Mouse (Mus musculus) limb, embryonic 12.5 days (tissue): Measurements from ENCODE around the gene Midn. TPM values are rescaled to one million over a fixed set of nuclear protein-coding genes. Genes with fewer than 3 reads are reported as not detected.
"Not testable (repeated sequence)": the region's sequence is repeated elsewhere in the genome, so short reads cannot be mapped to it uniquely, and the experiment has no call there.

Source experiments
- ATAC-seq: fragments of 200-750 bp; cut with Nextera tagmentation; 2 replicates; pipeline ENCODE4 v1.8.0; 2017; ENCODE audit warnings: low read depth, moderate TSS enrichment; ENCODE audit not compliant: insufficient number of reproducible peaks, insufficient read depth, low FRiP score, low TSS enrichment
- H3K27ac ChIP-seq: fragments of 300-500 bp; sonication (generic); 2 replicates; pipeline ENCODE4 v1.5.1; 2016; ENCODE audit warnings: mild to moderate bottlenecking, moderate library complexity
- H3K27me3 ChIP-seq: fragments of 300-500 bp; sonication (generic); 2 replicates; pipeline ENCODE4 v1.6.1; 2016; ENCODE audit warnings: mild to moderate bottlenecking, moderate library complexity
- H3K36me3 ChIP-seq: fragments of 300-500 bp; sonication (generic); 2 replicates; pipeline ENCODE4 v1.6.1; 2016; ENCODE audit warnings: mild to moderate bottlenecking, moderate library complexity
- H3K4me1 ChIP-seq: fragments of 300-500 bp; sonication (generic); replicated peaks from 2 replicates; pipeline ENCODE4 v1.6.1; 2016
- H3K4me2 ChIP-seq: fragments of 300-500 bp; sonication (generic); 2 replicates; pipeline ENCODE4 v1.6.1; 2016; ENCODE audit warnings: mild to moderate bottlenecking, moderate library complexity
- H3K4me3 ChIP-seq: fragments of 300-500 bp; sonication (generic); replicated peaks from 2 replicates; pipeline ENCODE4 v1.5.1; 2016; ENCODE audit warnings: mild to moderate bottlenecking
- H3K9ac ChIP-seq: fragments of 300-500 bp; sonication (generic); replicated peaks from 2 replicates; pipeline ENCODE4 v1.6.1; 2016; ENCODE audit warnings: mild to moderate bottlenecking, moderate library complexity
- H3K9me3 ChIP-seq: fragments of 300-500 bp; sonication (generic); 2 replicates; pipeline ENCODE4 v1.6.1; 2016; ENCODE audit warnings: mild to moderate bottlenecking, moderate library complexity
- WGBS: fragments of 180-500 bp; shearing (Covaris S2); methylation state at CpG from one replicate; pipeline ENCODE4 v1.1.7; 2016; 5-methylcytosine and 5-hydroxymethylcytosine counted together
- polyA plus RNA-seq: library from polyadenylated mRNA; unstranded; fragments of >200 nt; fragmentation: Nextera tagmentation; extraction: Ambion mirVana; gene quantifications from 2 replicates; pipeline ENCODE4 v1.2.1, GENCODE M21; 2016

The Midn gene
- polyA plus RNA-seq, 1 experiment from 2014 or later = 30.6 TPM

DNA sequence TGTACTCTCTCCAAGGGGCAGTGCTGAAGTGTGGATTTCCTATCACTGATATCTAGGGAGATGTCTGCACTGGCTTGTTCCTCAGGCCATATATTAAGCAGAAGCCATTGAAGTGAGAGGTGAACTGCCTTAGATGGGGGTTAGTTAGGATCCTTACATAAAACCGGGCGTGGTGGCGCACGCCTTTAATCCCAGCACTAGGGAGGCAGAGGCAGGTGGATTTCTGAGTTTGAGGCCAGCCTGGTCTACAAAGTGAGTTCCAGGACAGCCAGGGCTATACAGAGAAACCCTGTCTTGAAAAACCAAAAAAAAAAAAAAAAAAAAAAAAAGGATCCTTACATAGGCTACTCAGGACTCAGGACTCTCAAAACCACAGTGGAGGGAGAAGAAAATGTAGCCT, 18.1 kb downstream of the Midn start:
- peak overlapping the region; percentile 41 for H3K4me3 ChIP-seq
- 0 out of 2 replicates have a peak overlapping the region, but pooled peaks have one; percentile 89 for H3K4me2 ChIP-seq
- H3K4me1 ChIP-seq = peaks cover 66% of the 10 kb centered on the region
- not testable (repeated sequence) for H3K9me3 ChIP-seq, H3K27me3 ChIP-seq, H3K27ac ChIP-seq, ATAC-seq
- H3K36me3 ChIP-seq = peaks cover 15% of the 10 kb centered on the region
- 91% methylated on average over 4 of the region's 4 CpGs for WGBS
- H3K9ac ChIP-seq = 0 out of 2 replicates have a peak overlapping the region, but pooled peaks have one; percentile 57

DNA sequence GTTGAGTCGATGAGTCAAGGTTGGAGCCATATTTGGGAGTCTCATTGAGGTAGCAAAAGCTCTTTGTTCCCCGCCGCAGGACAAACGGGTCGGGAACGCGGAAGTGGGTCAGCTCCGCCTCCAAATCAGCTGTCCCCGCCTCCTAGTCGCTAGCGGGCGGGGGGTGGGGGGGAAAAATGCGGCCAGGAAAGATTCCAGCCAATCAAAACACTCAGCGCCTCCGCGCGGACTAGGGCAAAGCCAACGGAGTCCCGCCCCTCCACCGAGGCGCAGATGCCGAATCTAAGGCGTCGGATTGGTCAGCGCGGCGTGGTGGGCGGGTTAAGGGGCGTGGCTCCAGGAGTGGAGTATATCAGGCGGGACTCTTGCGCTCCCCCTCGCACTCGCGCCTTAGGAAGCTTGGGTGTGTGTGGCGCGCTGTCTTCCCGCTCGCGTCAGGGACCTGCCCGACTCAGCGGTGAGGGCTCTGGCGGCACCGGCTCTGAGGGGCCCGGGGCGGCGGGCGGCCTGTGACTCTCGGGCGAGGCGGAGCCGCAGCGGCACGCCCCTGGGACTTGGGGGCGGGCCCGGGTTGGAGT, 19.5 kb downstream of the Midn start:
- ATAC-seq = peak; percentile 86
- H3K4me3 ChIP-seq = peak overlapping the region; percentile 85
- WGBS = under 1% methylated on average over 55 of the region's 55 CpGs
- H3K9me3 ChIP-seq = no peaks in the 10 kb centered on the region
- H3K36me3 ChIP-seq = peaks cover 29% of the 10 kb centered on the region
- peaks cover 64% of the 10 kb centered on the region for H3K4me1 ChIP-seq
- peak overlapping the region; percentile 90 for H3K4me2 ChIP-seq
- H3K27ac ChIP-seq = peak overlapping the region; percentile 99
- H3K9ac ChIP-seq = peak overlapping the region; percentile 98
- H3K27me3 ChIP-seq = no peaks in the 10 kb centered on the region; the same call in 1 of the 2 replicates

DNA sequence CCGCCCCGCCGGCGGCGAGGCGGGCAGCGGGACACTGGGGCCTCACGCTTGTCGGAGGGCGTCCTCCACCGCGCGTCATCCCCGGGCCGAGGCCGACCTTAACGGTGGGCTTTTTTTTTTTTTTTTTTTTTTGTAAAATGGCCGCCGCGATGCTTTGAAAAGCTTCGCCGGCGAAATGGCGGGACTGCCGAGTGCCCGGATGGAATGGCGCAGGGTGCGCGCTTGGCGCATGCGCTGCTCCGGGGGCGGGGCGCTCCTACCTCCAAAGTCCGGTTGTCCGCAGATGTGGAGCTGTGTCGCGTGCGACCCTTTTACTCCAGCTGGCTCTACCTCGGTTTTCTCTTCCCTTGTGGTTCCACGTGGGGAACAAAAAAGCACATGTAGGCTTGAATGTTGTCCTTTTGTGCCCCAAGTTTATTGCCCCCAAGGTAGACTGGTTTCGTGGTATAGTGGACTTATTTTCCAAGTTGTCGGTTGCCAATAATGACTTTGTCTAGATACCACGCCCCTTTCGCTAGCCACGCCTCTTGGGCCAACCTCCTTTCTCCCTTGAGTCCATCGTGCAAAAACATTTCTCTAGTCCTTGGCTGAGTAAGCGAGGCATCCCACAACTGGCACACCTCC, 20.1 kb downstream of the Midn start:
- H3K36me3 ChIP-seq = peaks cover 29% of the 10 kb centered on the region
- under 1% methylated on average over 43 of the region's 48 CpGs for WGBS
- peaks cover 61% of the 10 kb centered on the region for H3K4me1 ChIP-seq
- no peaks in the 10 kb centered on the region; the same call in 1 of the 2 replicates for H3K27me3 ChIP-seq
- H3K27ac ChIP-seq = peak overlapping the region; percentile 99
- H3K9me3 ChIP-seq = no peaks in the 10 kb centered on the region
- H3K9ac ChIP-seq = peak overlapping the region; percentile 98
- peak; percentile 32; the same call in 1 of the 2 replicates for ATAC-seq
- H3K4me2 ChIP-seq = peak overlapping the region; percentile 90
- H3K4me3 ChIP-seq = peak overlapping the region; percentile 85

DNA sequence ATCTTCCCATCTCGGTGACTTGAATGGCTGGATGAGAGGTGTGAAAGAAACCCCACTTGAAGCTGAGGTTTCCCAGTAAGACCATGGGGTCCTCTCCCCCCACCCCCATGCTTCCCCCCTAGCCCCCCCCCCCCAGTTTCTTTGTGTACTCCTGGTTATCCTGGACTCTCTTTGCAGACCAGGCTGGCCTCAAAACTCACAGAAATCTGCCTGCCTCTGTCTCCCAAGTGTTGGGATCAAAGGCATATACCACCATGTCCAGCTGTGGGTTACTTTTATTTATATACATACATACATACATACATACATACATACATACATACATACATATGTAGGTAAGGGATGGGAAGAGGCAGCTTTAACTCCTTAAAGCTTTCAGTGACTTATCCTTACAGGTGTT, 21.0 kb downstream of the Midn start:
- ATAC-seq = no peak
- Histone ChIP-seq H3K27ac (no peak overlapping the region), H3K4me1 (peaks cover 56% of the 10 kb centered on the region), H3K9ac (peak overlapping the region; percentile 98), H3K4me3 (peak overlapping the region; percentile 85), H3K36me3 (peaks cover 29% of the 10 kb centered on the region), H3K4me2 (peak overlapping the region; percentile 90), H3K9me3 (no peaks in the 10 kb centered on the region), H3K27me3 (no peaks in the 10 kb centered on the region; the same call in 1 of the 2 replicates)
- WGBS = 67% methylated on average over 1 of the region's 1 CpGs

DNA sequence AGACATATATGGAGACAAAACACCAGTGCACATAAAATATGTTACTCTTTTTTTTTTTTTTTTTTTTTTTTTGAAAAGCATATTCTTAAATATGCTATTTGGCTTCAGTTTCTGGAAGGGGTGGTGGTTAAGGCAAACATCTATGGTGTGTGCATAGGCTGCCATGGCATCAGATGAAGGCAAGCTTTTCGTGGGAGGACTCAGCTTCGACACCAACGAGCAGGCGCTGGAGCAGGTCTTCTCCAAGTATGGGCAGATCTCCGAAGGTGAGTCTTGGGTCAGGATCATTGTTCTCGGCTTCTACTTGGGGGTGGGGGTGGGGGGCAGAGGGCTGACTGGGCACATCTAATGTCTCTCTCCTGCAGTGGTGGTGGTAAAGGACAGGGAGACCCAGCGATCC, 21.6 kb downstream of the Midn start:
- H3K4me2 ChIP-seq = no peak overlapping the region
- peaks cover 31% of the 10 kb centered on the region for H3K36me3 ChIP-seq
- H3K27ac ChIP-seq = no peak overlapping the region
- peaks cover 51% of the 10 kb centered on the region for H3K4me1 ChIP-seq
- no peak overlapping the region for H3K9ac ChIP-seq
- H3K4me3 ChIP-seq = no peak overlapping the region
- 94% methylated on average over 7 of the region's 7 CpGs for WGBS
- H3K9me3 ChIP-seq = no peaks in the 10 kb centered on the region
- no peaks in the 10 kb centered on the region; the same call in 1 of the 2 replicates for H3K27me3 ChIP-seq
- ATAC-seq = no peak

DNA sequence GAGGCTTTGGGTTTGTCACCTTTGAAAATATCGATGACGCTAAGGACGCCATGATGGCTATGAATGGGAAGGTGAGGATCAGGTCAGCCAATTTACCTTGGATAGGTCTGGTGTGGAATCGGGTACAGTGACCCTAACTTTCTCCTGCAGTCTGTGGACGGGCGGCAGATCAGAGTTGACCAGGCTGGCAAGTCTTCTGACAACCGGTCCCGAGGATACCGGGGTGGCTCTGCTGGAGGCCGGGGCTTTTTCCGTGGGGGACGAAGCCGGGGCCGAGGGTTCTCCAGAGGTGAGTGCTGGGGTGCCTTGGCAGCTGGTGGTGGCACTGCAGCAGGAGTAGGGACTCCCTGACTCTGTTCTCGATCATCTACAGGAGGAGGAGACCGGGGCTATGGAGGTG, 22.0 kb downstream of the Midn start:
- H3K4me2 ChIP-seq = no peak overlapping the region
- H3K27me3 ChIP-seq = no peaks in the 10 kb centered on the region
- no peak overlapping the region for H3K4me3 ChIP-seq
- no peak for ATAC-seq
- H3K9me3 ChIP-seq = no peaks in the 10 kb centered on the region
- H3K4me1 ChIP-seq = peaks cover 52% of the 10 kb centered on the region
- no peak overlapping the region for H3K9ac ChIP-seq
- peaks cover 34% of the 10 kb centered on the region for H3K36me3 ChIP-seq
- WGBS = 96% methylated on average over 16 of the region's 16 CpGs
- H3K27ac ChIP-seq = no peak overlapping the region

DNA sequence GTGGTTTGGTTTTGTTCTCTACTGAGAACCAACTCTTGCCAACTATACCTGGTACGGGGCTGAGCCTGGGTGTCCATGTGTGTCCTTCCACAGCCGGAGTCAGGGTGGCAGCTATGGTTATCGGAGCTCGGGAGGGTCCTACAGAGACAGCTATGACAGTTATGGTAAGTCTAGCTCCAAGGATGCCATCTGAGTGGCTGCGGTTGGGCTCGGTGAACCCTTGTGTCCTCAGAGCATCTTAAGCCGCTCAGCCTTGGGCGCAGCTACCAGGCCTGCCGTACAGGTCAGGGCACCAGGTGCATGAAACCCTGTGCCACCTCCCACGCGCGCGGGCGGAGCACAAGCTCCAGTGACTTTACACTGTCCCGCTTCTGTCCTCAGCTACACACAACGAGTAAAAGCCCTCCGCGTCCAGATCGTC, 22.5 kb downstream of the Midn start:
- no peak overlapping the region for H3K4me2 ChIP-seq
- H3K36me3 ChIP-seq = peaks cover 34% of the 10 kb centered on the region
- H3K4me1 ChIP-seq = peaks cover 48% of the 10 kb centered on the region
- no peaks in the 10 kb centered on the region for H3K9me3 ChIP-seq
- 95% methylated on average over 19 of the region's 19 CpGs for WGBS
- ATAC-seq = no peak
- H3K4me3 ChIP-seq = no peak overlapping the region
- H3K9ac ChIP-seq = 0 out of 2 replicates have a peak overlapping the region, but pooled peaks have one; percentile 19
- H3K27ac ChIP-seq = no peak overlapping the region
- no peaks in the 10 kb centered on the region for H3K27me3 ChIP-seq

DNA sequence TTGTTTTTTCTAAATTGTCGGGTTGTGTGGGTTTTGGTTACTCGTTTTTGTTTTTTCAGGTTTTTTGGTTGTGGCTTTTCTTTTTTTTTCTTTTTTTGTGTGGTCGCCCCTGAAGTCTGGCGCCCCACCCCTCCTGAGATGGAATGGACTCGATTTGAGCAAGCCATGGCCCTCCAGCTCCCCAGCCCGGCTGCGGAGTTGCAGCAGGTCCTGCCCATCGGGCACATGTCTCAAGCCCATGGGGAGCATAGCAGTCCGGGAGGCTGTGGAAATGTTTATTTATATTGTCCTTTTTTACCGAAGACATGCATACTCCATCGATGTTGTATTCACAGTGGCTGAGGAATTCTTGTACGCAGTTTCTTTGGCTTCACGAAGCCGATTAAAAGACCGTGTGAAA, 23.2 kb downstream of the Midn start:
- Histone ChIP-seq H3K27ac (0 out of 2 replicates have a peak overlapping the region, but pooled peaks have one; percentile 45), H3K4me2 (peak overlapping the region; percentile 73; the same call in 1 of the 2 replicates), H3K27me3 (no peaks in the 10 kb centered on the region), H3K4me1 (peaks cover 46% of the 10 kb centered on the region), H3K36me3 (peaks cover 34% of the 10 kb centered on the region), H3K9ac (0 out of 2 replicates have a peak overlapping the region, but pooled peaks have one; percentile 0), H3K9me3 (no peaks in the 10 kb centered on the region), H3K4me3 (no peak overlapping the region; the same call in 1 of the 2 replicates)
- ATAC-seq = no peak
- 92% methylated on average over 15 of the region's 15 CpGs for WGBS

DNA sequence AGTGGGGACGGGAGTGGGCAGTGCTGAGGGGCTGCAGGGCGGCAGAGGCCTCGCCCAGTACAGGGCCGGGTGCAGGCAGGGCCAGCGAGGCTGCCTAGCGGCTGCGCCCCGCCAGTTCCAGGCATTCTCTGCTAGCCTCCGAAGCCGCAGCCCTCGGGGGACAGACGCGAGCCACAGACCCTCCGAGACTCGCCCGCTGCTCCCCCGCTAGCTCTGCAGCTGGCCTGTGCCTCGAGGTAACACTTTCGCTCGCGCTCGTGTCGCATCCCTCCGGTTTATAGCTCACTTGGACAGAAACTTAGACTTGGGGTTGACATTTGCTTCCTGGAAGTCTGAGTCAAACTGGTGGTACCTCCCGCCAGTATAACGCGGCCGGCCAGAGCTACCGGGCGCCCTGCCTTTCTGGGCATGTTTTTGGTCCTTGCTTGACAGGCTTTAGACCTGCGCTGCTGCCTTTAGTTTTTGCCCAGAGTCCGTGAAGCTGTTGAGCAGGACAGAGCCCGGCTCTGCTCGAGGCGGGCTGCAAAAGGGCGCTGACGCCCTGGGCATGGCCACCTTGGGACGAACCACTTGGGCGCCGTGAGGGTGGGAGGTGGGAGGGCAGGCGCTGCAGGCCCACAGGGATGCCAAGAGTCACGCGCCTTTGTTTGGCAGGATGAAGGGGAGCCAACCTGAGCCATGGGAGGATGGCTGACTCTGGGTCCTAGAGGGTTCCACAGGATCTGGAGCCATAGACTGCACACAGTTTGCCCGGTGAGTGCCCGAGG, 23.9 kb downstream of the Midn start:
- ATAC-seq = no peak
- 85% methylated on average over 45 of the region's 45 CpGs for WGBS
- H3K4me3 ChIP-seq = peak overlapping the region; percentile 54
- peak overlapping the region; percentile 73 for H3K4me2 ChIP-seq
- peak overlapping the region; percentile 23; the same call in 1 of the 2 replicates for H3K9ac ChIP-seq
- H3K4me1 ChIP-seq = peaks cover 41% of the 10 kb centered on the region
- no peaks in the 10 kb centered on the region for H3K27me3 ChIP-seq
- peak overlapping the region; percentile 74 for H3K27ac ChIP-seq
- H3K9me3 ChIP-seq = no peaks in the 10 kb centered on the region
- peaks cover 34% of the 10 kb centered on the region for H3K36me3 ChIP-seq

DNA sequence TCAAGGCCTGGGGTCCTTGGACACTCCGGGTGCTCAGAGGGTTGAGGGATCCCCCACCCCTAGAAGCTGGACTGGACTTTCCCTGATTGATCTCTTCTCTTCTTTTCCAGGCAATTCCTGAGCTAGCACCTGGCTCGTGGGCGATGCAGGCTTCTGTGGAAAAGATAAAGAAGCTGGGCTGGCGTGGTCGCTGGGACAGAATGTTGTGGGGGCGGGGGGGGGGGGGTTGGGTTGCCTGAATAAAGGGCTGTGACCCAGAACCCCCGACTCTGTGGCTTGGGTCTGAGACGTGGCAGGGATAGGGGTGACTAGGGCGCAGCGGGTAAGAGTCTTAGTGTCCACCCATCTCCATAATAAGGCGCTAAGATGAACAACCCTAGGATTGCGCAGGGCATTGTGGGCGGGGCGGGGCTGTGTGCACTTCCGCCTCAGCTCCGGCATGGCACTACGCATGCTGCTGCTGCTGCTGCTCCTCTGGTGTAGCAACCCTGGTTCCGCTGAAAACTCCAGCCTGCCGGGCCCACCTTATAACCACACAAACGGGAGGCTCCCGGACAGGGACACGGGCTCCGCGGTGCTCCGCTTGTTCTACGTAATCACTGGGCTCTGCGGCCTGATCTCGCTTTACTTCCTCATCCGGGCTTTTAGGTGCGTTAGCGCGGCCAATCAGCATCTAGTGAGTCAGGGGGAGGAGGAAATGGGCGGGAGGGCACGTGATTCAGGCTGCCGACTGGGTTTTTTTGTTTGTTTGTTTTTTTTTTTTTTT, 24.6 kb downstream of the Midn start, which contains the start of gene 1600002K03Rik:
1600002K03Rik (plus strand) TSS at position 418 of the 766 bp plus-strand sequence.
- Histone ChIP-seq H3K4me2 (peak within 1 kb of the TSS; percentile 73), H3K36me3 (peaks cover 34% of the 10 kb centered on the region), H3K27me3 (no peaks in the 10 kb centered on the region), H3K4me3 (peak within 1 kb of the TSS; percentile 54), H3K27ac (peak within 1 kb of the TSS; percentile 76), H3K4me1 (peaks cover 40% of the 10 kb centered on the region), H3K9me3 (no peaks in the 10 kb centered on the region), H3K9ac (peak within 1 kb of the TSS; percentile 51; the same call in 1 of the 2 replicates)
- peak; percentile 35 for ATAC-seq
- WGBS = 7% methylated on average over 35 of the region's 35 CpGs
